Mouse (Mus musculus): ENCODE data around the gene Fscb.

Gene Fscb

GRCm38 (mm10) chr12:64474590-64474989 lies at the start of gene Fscb:
Gene Fscb (minus strand): TSS chr12:64474690.
- Histone ChIP-seq H3K36me3 (ENCODE audit: control insufficient read depth, insufficient read depth, low read length, poor library complexity, severe bottlenecking) (no peaks in the 10 kb centered on the region), H3K27me3 (ENCODE audit: control insufficient read depth, insufficient read depth, low read length, poor library complexity, severe bottlenecking) (no peaks in the 10 kb centered on the region)
- no peak for DNase-seq (ENCODE audit: low read depth, low spot score)

GRCm38 (mm10) chr12:64516775-64517174 lies 42.3 kb upstream of the Fscb start:
- no peaks in the 10 kb centered on the region for H3K36me3 ChIP-seq (ENCODE audit: control insufficient read depth, insufficient read depth, low read length, poor library complexity, severe bottlenecking)
- no peak for DNase-seq (ENCODE audit: low read depth, low spot score)
- no peaks in the 10 kb centered on the region for H3K27me3 ChIP-seq (ENCODE audit: control insufficient read depth, insufficient read depth, low read length, poor library complexity, severe bottlenecking)

GRCm38 (mm10) chr12:64513439-64513838 lies 38.9 kb upstream of the Fscb start:
- no peak for DNase-seq (ENCODE audit: low read depth, low spot score)
- no peaks in the 10 kb centered on the region for H3K27me3 ChIP-seq (ENCODE audit: control insufficient read depth, insufficient read depth, low read length, poor library complexity, severe bottlenecking)
- no peaks in the 10 kb centered on the region for H3K36me3 ChIP-seq (ENCODE audit: control insufficient read depth, insufficient read depth, low read length, poor library complexity, severe bottlenecking)

DNA sequence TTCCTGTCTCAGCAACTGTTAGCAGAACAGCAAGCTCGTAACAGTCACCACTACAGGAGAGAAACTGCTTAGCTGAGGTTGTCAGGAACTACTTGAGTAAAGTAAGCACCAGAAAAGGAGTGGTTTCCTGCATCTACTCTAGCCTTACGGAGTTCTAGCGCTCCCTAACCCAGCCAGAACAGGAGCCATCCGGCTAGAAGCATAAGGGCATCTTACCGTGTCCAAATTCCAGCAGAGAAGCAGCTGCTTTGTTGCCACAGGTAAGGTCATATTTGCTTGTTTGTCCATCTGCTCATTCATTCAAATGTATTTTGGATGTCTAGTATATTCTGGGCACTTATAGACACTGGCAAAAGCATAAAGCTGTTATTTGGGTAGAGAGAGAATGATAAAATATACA lies 23.2 kb upstream of the Fscb start:
- Histone ChIP-seq H3K36me3 (ENCODE audit: control insufficient read depth, insufficient read depth, low read length, poor library complexity, severe bottlenecking) (no peaks in the 10 kb centered on the region), H3K27me3 (ENCODE audit: control insufficient read depth, insufficient read depth, low read length, poor library complexity, severe bottlenecking) (no peaks in the 10 kb centered on the region)
- DNase-seq (ENCODE audit: low read depth, low spot score): no peak

DNA sequence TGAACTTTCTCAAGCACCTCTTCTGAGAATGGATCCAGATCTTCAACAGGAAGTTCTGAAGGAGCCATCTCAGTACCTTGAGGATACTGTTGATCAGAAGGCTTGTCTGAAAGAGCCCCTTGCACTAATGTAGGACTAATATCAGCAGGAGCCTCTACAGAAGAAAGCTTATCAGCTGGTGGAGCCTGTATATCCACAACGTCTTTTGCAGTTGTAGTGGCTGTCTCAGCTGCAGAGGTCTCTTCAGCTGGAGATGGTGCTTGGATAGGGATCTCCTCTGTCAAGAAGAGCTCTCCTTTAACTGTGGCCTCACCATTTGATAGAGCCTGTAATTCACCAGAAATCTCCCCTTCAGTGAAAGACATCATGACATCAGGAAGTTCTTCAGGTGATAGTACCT lies 875 bp downstream of the Fscb start:
- Histone ChIP-seq H3K36me3 (ENCODE audit: control insufficient read depth, insufficient read depth, low read length, poor library complexity, severe bottlenecking) (no peaks in the 10 kb centered on the region), H3K27me3 (ENCODE audit: control insufficient read depth, insufficient read depth, low read length, poor library complexity, severe bottlenecking) (no peaks in the 10 kb centered on the region)
- no peak for DNase-seq (ENCODE audit: low read depth, low spot score)

DNA sequence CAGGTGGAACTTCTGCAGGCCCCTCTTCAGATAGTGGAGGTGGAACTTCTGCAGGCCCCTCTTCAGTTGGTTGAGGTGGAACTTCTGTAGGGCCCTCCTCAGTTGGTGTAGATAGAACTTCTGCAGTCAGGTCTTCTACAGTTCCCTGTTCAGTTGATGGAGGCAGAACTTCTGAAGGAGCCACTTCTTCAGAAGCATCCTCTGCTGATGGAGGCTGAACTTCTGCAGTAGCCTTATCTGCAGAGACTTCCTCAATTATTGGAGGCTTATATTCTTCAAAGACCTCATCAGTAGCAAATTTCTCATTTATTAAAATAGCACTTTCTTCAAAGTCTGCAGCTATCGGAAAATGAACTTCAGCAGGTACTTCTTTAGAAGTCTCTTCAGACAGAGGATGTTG lies 1.4 kb downstream of the Fscb start:
- DNase-seq (ENCODE audit: low read depth, low spot score): no peak
- Histone ChIP-seq H3K27me3 (ENCODE audit: control insufficient read depth, insufficient read depth, low read length, poor library complexity, severe bottlenecking) (no peaks in the 10 kb centered on the region), H3K36me3 (ENCODE audit: control insufficient read depth, insufficient read depth, low read length, poor library complexity, severe bottlenecking) (no peaks in the 10 kb centered on the region)

- no peaks in the 10 kb centered on the region for H3K27me3 ChIP-seq (ENCODE audit: control insufficient read depth, insufficient read depth, low read length, poor library complexity, severe bottlenecking)
- no peaks in the 10 kb centered on the region for H3K36me3 ChIP-seq (ENCODE audit: control insufficient read depth, insufficient read depth, low read length, poor library complexity, severe bottlenecking)
- no peak for DNase-seq (ENCODE audit: low read depth, low spot score)
Observed at GRCm38 (mm10) chr12:64455228-64455627, 19.3 kb downstream of the Fscb start.

DNA sequence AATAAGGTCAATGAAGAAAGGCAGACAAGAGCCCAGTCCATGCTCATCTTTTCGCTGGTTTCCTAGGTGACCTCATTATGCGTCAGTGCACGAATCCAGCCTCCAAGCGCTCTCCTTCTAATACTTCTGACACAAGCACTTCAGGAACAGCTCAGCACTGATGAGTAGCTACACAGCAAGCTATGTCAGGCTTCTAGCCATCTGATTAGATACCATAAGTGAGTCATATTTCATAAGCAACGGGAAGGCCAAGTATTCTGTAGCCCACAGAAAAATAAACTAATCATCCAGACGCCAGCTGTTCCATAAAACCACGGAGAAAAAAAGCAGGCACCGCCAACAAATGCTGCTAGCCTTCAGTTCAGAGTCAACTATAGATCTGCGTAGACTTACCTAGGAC lies 24.6 kb downstream of the Fscb start:
- no peak for DNase-seq (ENCODE audit: low read depth, low spot score)
- Histone ChIP-seq H3K36me3 (ENCODE audit: control insufficient read depth, insufficient read depth, low read length, poor library complexity, severe bottlenecking) (no peaks in the 10 kb centered on the region), H3K27me3 (ENCODE audit: control insufficient read depth, insufficient read depth, low read length, poor library complexity, severe bottlenecking) (no peaks in the 10 kb centered on the region)

DNA sequence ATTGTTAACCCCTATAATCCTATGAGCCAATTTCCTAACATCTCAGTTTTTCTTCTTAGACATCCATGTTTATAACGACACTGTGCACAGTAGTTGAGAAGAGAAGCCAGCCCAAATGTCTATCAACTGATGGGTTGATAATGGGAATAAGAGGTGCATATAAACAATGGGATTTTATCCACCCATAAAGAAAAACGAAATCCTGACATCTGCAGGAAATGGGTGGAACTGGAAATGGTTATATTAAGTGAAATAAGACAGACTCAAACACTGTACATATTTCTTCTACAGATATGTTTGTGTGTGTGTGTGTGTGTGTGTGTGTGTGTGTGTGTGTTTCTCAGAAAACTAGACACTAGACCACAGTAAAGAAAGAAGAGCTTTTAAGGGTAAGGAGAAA lies 37.8 kb downstream of the Fscb start:
- no peaks in the 10 kb centered on the region for H3K36me3 ChIP-seq (ENCODE audit: control insufficient read depth, insufficient read depth, low read length, poor library complexity, severe bottlenecking)
- no peak for DNase-seq (ENCODE audit: low read depth, low spot score)
- H3K27me3 ChIP-seq (ENCODE audit: control insufficient read depth, insufficient read depth, low read length, poor library complexity, severe bottlenecking): no peaks in the 10 kb centered on the region
